Mouse (Mus musculus): ENCODE measurements around the gene Cyp1a1. TPM values are rescaled to one million over a fixed set of nuclear protein-coding genes. Genes with fewer than 3 reads are reported as not detected.

The Cyp1a1 gene
- polyA plus RNA-seq, 1 experiment from 2014 or later: 0.25 TPM

DNA sequence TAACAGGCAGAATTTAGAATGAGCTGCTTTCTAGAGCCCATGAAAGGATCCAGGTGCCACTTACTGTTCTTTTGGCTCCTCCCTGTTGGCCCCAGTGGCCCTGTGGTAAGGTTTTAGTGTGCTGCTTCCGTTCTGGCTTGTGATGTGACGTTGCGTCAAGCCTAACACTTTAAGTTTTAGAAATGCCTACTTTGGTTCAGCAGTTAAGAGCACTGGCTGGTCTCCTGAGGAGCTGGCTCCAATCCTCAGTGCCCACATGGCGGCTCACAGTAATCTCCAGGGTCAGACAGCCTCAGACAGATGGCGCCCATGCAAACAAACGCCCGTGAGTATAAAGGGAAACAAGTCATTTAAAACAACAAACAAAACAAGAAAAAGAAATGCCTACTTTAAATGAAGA is 30.7 kb downstream of the Cyp1a1 start:
- no peak overlapping the region for H3K4me2 ChIP-seq (replicated peaks; ENCODE audit: low read depth, low read length)
- no peaks in the 10 kb centered on the region for H3K4me1 ChIP-seq (ENCODE audit: insufficient read depth, low read length)
- no peak for ATAC-seq (ENCODE audit: low FRiP score, low TSS enrichment)
- H3K36me3 ChIP-seq (ENCODE audit: insufficient read depth, low read length): peaks cover 45% of the 10 kb centered on the region
- 86% methylated on average over 7 of the region's 7 CpGs for WGBS
- H3K9me3 ChIP-seq (ENCODE audit: low read length): no peaks in the 10 kb centered on the region
- no peaks in the 10 kb centered on the region for H3K27me3 ChIP-seq (ENCODE audit: insufficient read depth, low read length)
- no peak overlapping the region for H3K4me3 ChIP-seq (ENCODE audit: low read length)
- H3K9ac ChIP-seq (replicated peaks; ENCODE audit: low read length): no peak overlapping the region
- no peak overlapping the region for H3K27ac ChIP-seq (ENCODE audit: low read length)

DNA sequence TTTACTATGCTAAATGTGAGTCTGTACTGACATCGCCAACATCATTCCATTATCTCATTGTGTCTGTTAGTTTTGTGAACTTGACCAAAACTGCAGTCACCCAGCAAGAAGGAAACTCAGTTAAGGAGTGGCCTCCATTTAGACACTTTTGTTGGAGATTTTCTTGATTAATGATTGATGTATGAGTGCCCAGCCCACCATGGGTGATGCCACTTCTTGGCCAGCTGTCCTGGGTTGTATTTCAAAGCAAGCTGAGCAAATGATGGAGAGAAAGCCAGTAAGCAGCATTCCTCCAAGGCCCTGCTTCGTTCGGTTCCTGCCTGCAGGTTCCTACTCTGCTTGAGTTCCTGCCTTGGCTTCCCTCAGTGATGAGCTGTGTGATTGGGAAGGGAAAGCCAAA is 33.0 kb downstream of the Cyp1a1 start:
- H3K27ac ChIP-seq (ENCODE audit: low read length): no peak overlapping the region
- peaks cover 34% of the 10 kb centered on the region for H3K36me3 ChIP-seq (ENCODE audit: insufficient read depth, low read length)
- 91% methylated on average over 3 of the region's 3 CpGs for WGBS
- no peaks in the 10 kb centered on the region for H3K4me1 ChIP-seq (ENCODE audit: insufficient read depth, low read length)
- no peak overlapping the region for H3K9ac ChIP-seq (replicated peaks; ENCODE audit: low read length)
- no peak for ATAC-seq (ENCODE audit: low FRiP score, low TSS enrichment)
- no peaks in the 10 kb centered on the region for H3K9me3 ChIP-seq (ENCODE audit: low read length)
- no peaks in the 10 kb centered on the region for H3K27me3 ChIP-seq (ENCODE audit: insufficient read depth, low read length)
- H3K4me2 ChIP-seq (replicated peaks; ENCODE audit: low read depth, low read length): no peak overlapping the region
- H3K4me3 ChIP-seq (ENCODE audit: low read length): no peak overlapping the region

DNA sequence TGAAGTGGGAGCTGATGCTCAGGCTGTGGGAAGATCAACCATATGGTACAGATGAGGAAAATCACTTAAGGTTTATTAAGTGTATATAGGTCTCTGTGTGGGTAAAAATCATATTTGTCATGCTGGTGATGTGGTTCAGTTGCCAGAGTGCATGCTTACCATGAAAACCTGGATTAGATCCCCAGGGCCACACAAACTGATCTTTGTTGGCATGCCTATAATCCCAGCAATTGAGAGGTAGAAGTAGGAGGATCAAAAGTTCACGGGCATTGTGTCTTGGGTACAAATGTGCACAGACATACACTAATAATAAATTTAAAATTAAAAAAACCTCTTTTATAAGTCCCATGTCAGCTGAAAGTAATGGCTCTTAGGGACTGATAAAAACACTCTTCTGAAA is 34.6 kb downstream of the Cyp1a1 start:
- 94% methylated on average over 1 of the region's 1 CpGs for WGBS
- Histone ChIP-seq H3K4me3 (ENCODE audit: low read length) (no peak overlapping the region), H3K36me3 (ENCODE audit: insufficient read depth, low read length) (peaks cover 32% of the 10 kb centered on the region), H3K9me3 (ENCODE audit: low read length) (no peaks in the 10 kb centered on the region), H3K27me3 (ENCODE audit: insufficient read depth, low read length) (no peaks in the 10 kb centered on the region), H3K4me2 (replicated peaks; ENCODE audit: low read depth, low read length) (no peak overlapping the region), H3K27ac (ENCODE audit: low read length) (no peak overlapping the region), H3K4me1 (ENCODE audit: insufficient read depth, low read length) (no peaks in the 10 kb centered on the region), H3K9ac (replicated peaks; ENCODE audit: low read length) (no peak overlapping the region)
- no peak for ATAC-seq (ENCODE audit: low FRiP score, low TSS enrichment)

DNA sequence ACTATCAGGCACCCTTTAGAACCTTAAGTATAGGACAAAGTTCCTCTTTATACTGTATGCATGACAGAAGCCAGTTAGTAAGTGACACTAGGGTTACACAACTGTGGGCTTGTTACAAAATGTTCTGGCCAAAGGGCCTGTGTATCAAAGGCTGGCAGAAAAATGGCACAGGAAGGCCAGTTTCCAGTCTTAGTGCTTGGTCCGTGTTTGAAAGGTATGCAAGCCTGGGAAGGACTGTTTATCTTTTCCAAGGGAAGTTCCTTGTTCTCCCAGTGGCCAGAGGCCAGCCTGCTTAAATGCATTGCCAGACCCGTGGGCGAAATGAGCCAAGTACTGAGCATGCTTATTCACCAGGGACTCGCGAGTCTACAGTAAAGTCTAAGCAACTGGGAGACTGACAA is 35.6 kb downstream of the Cyp1a1 start:
- Histone ChIP-seq H3K4me2 (replicated peaks; ENCODE audit: low read depth, low read length) (no peak overlapping the region), H3K4me3 (ENCODE audit: low read length) (no peak overlapping the region), H3K36me3 (ENCODE audit: insufficient read depth, low read length) (peaks cover 36% of the 10 kb centered on the region), H3K27me3 (ENCODE audit: insufficient read depth, low read length) (no peaks in the 10 kb centered on the region), H3K9me3 (ENCODE audit: low read length) (no peaks in the 10 kb centered on the region), H3K4me1 (ENCODE audit: insufficient read depth, low read length) (no peaks in the 10 kb centered on the region), H3K27ac (ENCODE audit: low read length) (no peak overlapping the region), H3K9ac (replicated peaks; ENCODE audit: low read length) (no peak overlapping the region)
- no peak for ATAC-seq (ENCODE audit: low FRiP score, low TSS enrichment)
- WGBS: 68% methylated on average over 5 of the region's 5 CpGs

DNA sequence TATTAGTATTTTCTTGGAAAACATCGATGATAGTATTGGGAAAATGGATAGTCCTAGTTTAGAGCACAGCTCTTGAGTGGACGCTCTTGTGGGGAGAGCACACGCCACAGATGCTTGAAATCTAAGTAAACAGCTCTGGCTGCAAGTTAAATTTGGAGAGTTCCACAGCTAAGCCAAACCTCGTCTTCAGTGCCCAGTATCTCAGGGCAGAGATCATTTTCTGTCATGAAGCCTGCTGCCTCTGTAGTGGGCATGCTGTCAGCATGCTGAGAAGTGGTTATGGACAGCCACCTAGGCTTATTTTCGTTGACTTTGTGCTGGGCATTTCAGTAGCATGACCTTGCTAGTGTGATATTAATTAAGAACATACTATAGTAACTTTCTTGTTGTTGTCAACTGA is 36.1 kb downstream of the Cyp1a1 start:
- H3K9ac ChIP-seq (replicated peaks; ENCODE audit: low read length): no peak overlapping the region
- no peaks in the 10 kb centered on the region for H3K9me3 ChIP-seq (ENCODE audit: low read length)
- WGBS: 88% methylated on average over 5 of the region's 5 CpGs
- H3K36me3 ChIP-seq (ENCODE audit: insufficient read depth, low read length): peaks cover 32% of the 10 kb centered on the region
- no peaks in the 10 kb centered on the region for H3K27me3 ChIP-seq (ENCODE audit: insufficient read depth, low read length)
- no peak overlapping the region for H3K4me3 ChIP-seq (ENCODE audit: low read length)
- ATAC-seq (ENCODE audit: low FRiP score, low TSS enrichment): no peak
- H3K27ac ChIP-seq (ENCODE audit: low read length): no peak overlapping the region
- no peaks in the 10 kb centered on the region for H3K4me1 ChIP-seq (ENCODE audit: insufficient read depth, low read length)
- H3K4me2 ChIP-seq (replicated peaks; ENCODE audit: low read depth, low read length): no peak overlapping the region

DNA sequence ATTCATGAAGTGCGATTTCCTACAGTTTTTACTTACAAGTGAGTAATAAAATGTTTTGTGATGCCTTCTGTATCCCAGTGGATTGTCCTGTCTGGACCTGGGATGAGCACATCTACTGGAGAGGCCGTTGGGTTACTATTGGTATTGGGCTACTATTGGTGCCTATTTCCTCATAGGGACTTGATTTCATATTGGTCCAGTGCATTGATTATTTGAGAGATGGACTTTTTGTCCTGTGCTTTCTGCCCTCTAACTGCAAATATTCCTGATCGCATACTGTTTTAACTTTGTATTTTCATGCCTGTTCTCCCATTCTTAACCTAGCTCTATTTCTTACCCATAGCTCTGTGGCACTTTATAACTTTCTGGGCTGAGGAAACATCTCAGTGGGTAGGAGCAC is 37.0 kb downstream of the Cyp1a1 start:
- no peak overlapping the region for H3K9ac ChIP-seq (replicated peaks; ENCODE audit: low read length)
- H3K4me3 ChIP-seq (ENCODE audit: low read length): no peak overlapping the region
- no peak for ATAC-seq (ENCODE audit: low FRiP score, low TSS enrichment)
- H3K9me3 ChIP-seq (ENCODE audit: low read length): no peaks in the 10 kb centered on the region
- H3K4me1 ChIP-seq (ENCODE audit: insufficient read depth, low read length): no peaks in the 10 kb centered on the region
- H3K4me2 ChIP-seq (replicated peaks; ENCODE audit: low read depth, low read length): no peak overlapping the region
- H3K36me3 ChIP-seq (ENCODE audit: insufficient read depth, low read length): peaks cover 37% of the 10 kb centered on the region
- H3K27ac ChIP-seq (ENCODE audit: low read length): no peak overlapping the region
- H3K27me3 ChIP-seq (ENCODE audit: insufficient read depth, low read length): no peaks in the 10 kb centered on the region
- 94% methylated on average over 3 of the region's 3 CpGs for WGBS

DNA sequence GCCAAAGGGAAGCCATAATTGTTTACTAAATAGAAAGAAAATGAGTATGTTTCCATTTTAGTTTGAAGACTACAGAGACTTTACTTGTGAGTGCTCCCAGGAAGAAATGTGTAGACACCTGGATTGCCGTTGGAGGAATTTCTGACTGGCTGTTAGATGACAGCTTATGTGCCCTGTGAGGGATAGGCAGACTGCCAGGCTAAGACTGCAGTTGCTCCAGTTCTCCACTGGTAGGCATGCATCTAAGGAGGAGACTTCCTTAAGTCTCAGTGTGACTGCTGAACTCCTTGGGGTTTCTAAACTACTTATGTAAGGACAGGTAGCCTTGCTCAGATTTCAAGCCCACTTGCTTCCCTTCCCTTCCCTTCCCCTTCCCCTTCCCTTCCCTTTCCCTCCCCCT is 40.6 kb downstream of the Cyp1a1 start:
- WGBS: 96% methylated on average over 1 of the region's 1 CpGs
- Histone ChIP-seq H3K4me3 (ENCODE audit: low read length) (no peak overlapping the region), H3K4me2 (replicated peaks; ENCODE audit: low read depth, low read length) (no peak overlapping the region), H3K9me3 (ENCODE audit: low read length) (no peaks in the 10 kb centered on the region), H3K36me3 (ENCODE audit: insufficient read depth, low read length) (peaks cover 30% of the 10 kb centered on the region), H3K27ac (ENCODE audit: low read length) (no peak overlapping the region), H3K4me1 (ENCODE audit: insufficient read depth, low read length) (no peaks in the 10 kb centered on the region), H3K27me3 (ENCODE audit: insufficient read depth, low read length) (no peaks in the 10 kb centered on the region), H3K9ac (replicated peaks; ENCODE audit: low read length) (no peak overlapping the region)
- no peak for ATAC-seq (ENCODE audit: low FRiP score, low TSS enrichment)

DNA sequence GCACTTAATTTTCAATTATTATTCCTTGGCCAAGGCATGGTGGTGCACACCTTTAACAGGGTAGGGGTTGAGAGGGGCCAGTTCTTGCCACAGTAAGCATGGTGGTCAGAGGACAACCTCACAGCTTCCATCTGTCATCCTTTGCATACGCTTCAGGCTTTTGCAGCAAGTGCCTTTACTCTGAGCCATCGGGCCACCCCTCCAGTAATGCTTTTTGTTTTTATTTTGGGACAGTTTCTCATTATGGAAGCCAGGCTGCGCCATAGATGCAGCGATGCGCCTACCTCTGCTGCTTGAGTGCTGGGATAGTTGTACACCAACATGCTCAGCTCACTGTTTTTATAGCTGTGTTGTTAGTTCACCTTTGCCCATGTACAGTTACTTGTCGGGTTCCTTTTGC is 45.9 kb downstream of the Cyp1a1 start:
- no peak overlapping the region for H3K27ac ChIP-seq (ENCODE audit: low read length)
- H3K27me3 ChIP-seq (ENCODE audit: insufficient read depth, low read length): no peaks in the 10 kb centered on the region
- no peak for ATAC-seq (ENCODE audit: low FRiP score, low TSS enrichment)
- H3K4me1 ChIP-seq (ENCODE audit: insufficient read depth, low read length): no peaks in the 10 kb centered on the region
- 95% methylated on average over 6 of the region's 6 CpGs for WGBS
- peaks cover 18% of the 10 kb centered on the region for H3K36me3 ChIP-seq (ENCODE audit: insufficient read depth, low read length)
- no peak overlapping the region for H3K4me3 ChIP-seq (ENCODE audit: low read length)
- no peaks in the 10 kb centered on the region for H3K9me3 ChIP-seq (ENCODE audit: low read length)
- no peak overlapping the region for H3K9ac ChIP-seq (replicated peaks; ENCODE audit: low read length)
- no peak overlapping the region for H3K4me2 ChIP-seq (replicated peaks; ENCODE audit: low read depth, low read length)

DNA sequence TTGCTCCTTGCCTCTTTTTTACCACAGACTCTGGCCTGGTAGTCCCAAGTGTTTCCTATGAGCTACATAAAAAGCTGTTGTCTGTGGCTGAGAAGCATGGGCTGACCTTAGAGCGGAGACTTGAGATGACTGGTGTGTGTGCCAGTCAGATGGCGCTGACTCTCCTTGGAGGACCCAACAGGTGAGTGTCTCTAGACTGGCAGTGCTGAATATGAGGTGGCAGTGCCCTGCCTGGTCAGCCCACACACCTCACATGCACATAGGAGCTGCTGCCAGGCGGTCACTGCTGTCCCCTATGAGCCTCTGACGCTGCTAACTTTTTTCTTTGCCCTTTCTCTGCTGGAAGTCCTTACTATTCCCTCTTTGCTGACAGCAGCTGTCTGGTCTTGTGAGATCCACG is 52.1 kb downstream of the Cyp1a1 start:
- Histone ChIP-seq H3K27me3 (ENCODE audit: insufficient read depth, low read length) (no peaks in the 10 kb centered on the region), H3K9ac (replicated peaks; ENCODE audit: low read length) (no peak overlapping the region), H3K4me3 (ENCODE audit: low read length) (no peak overlapping the region), H3K4me2 (replicated peaks; ENCODE audit: low read depth, low read length) (no peak overlapping the region), H3K27ac (ENCODE audit: low read length) (no peak overlapping the region), H3K36me3 (ENCODE audit: insufficient read depth, low read length) (peaks cover 4% of the 10 kb centered on the region; the same call in 1 of the 2 replicates), H3K9me3 (ENCODE audit: low read length) (no peaks in the 10 kb centered on the region), H3K4me1 (ENCODE audit: insufficient read depth, low read length) (no peaks in the 10 kb centered on the region)
- ATAC-seq (ENCODE audit: low FRiP score, low TSS enrichment): no peak
- 90% methylated on average over 5 of the region's 5 CpGs for WGBS

DNA sequence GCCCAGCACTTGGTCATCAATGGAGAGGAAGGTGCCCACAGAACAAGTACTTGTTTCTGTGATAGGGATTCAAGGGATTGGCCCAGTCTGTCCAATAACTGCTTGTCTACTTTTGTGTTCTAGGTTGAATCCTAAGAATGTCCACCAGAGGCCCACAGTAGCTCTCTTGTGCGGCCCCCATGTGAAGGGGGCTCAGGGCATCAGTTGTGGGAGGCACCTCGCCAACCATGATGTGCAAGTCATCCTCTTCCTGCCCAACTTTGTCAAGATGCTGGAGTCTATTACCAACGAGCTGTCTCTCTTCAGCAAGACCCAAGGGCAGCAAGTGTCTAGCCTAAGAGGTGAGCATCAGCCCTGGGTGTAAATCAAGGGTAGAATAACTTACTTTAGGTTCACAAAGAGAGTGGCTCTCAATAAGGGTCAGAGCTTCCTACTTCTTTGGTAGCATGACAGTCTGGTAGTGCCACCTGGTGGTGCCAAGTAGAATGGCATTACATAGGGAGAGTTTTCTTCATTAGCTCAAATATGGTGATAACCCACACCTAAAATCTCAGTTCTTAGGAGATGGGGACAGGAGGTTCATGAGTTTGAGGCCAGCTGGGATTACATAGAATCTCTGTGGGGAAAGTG is 56.8 kb downstream of the Cyp1a1 start:
- Histone ChIP-seq H3K36me3 (ENCODE audit: insufficient read depth, low read length) (peaks cover 44% of the 10 kb centered on the region), H3K4me1 (ENCODE audit: insufficient read depth, low read length) (no peaks in the 10 kb centered on the region)
- ATAC-seq (ENCODE audit: low FRiP score, low TSS enrichment): no peak

More for the DNA sequence above, 56.8 kb downstream of the Cyp1a1 start:
- Histone ChIP-seq H3K9me3 (ENCODE audit: low read length) (no peaks in the 10 kb centered on the region), H3K27me3 (ENCODE audit: insufficient read depth, low read length) (no peaks in the 10 kb centered on the region), H3K4me2 (replicated peaks; ENCODE audit: low read depth, low read length) (no peak overlapping the region), H3K27ac (ENCODE audit: low read length) (no peak overlapping the region), H3K9ac (replicated peaks; ENCODE audit: low read length) (no peak overlapping the region), H3K4me3 (ENCODE audit: low read length) (no peak overlapping the region)
- 64% methylated on average over 3 of the region's 3 CpGs for WGBS
